Mouse (Mus musculus): ENCODE data around the gene Zbtb8b. TPM values are rescaled to one million over a fixed set of nuclear protein-coding genes. Genes with fewer than 3 reads are reported as not detected.

Zbtb8b gene
- total RNA-seq, 2 experiments from 2014 or later, result 1.1 TPM

DNA sequence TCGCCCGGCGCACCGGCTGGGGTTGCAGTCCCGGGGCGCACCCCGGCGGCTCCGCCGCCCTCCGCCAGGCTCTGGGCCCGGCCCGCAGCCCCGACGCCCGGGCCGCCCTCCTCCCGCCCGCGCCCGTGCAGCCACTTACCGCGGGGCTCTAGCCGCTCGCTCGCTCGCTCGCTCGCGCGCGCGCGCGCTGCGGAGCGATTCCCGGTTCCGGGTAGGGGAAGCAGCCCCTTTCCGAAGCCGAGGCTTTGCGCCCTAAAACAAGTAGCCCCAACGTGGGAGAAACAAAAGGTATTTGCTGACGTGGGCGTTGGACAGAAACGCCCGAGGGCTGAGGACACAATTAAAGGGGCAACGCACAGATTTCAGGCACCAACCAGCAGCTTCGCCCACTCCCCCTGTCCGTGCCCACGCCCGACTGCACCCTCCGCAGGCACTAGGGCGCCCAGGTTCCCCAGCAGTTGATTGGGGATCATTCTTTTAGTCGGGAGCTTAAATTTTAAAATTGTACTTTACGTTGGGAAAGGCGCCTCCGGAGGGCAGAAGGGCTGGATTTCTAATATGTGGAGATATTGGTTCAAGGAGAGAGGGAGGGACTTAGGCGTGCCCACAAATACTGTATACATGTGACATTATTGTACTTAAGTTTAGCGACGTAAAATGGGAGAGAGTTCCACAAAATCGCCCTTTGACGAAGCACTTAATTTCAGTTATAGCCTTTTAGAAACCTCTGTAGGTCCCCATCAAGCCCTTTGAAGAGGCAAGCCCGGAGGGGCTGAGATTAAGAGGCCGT, 62.9 kb downstream of the Zbtb8b start, which contains the start of gene Zbtb8a:
Gene Zbtb8a, minus strand, starts transcription at position 516 of the 790 bp plus-strand sequence.
- peak; percentile 16 to 19 for DNase-seq (ENCODE audit: low spot score in 2 of 2)

DNA sequence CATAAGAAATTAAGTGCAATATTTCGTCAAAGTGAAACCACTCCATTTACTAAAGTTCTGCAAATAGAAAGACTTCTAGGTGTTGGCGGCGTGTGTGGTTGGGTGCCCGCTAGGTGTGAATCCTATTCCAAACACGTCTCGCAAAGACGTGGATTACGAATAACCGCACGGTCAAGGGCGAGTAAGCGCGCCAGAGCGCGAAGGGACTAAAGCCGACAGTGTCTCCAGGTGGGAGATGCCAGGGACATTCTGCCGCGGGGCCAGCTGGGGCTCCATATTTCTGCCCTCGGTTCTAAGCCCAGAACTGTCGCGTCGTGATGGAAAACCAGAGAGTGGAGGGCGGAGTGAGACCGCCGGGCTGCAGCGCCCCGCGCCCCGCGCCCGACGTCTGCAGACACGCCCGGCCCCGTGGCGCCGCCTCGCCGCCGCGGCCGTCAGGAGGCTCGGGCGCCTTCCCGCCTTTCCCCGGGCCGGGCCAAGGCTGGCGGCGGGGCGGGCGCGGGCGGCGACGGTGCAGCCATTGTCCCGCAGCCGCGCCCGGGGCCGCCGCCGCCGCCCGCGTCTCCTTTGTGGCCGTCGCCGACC, 63.6 kb downstream of the Zbtb8b start:
- peak in 1 of 2 experiments; percentile 20 for DNase-seq (ENCODE audit: low spot score in 2 of 2)

DNA sequence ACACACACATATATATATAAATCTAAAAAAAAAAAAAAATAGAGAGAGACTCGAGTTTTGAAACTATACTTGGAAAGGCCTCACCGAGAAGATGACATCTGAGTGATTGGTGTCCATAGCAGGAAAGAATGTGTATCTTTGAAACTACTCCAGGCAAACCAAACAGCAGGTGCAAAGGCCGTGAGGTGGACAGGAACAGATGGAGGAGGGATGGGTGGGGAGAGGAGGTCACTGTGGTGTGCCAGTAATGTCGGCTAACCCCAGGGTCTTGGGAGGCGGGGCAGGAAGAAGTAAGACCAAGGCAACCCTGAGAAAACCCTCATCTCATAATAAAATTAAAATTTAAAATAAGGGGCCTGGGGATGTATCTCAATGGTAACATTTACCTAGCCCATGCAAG, 64.8 kb downstream of the Zbtb8b start:
- DNase-seq (ENCODE audit: low spot score in 2 of 2), result no peak

Other genes with a start within 250 kb of the Zbtb8b start
- gene C77080, start 179.4 kb downstream of the Zbtb8b start, total RNA-seq (2021), result 10 to 100 TPM; 15.7 to 21.0 TPM
- gene Sync, start 153.2 kb downstream of the Zbtb8b start, total RNA-seq (2021), result 1 to 10 TPM; 3.8 to 4.4 TPM
- 100 to 1,000 TPM; 188 to 206 TPM for gene Rbbp4, start 105.5 kb downstream of the Zbtb8b start, total RNA-seq (2021)
- gene Zbtb8os, start 105.2 kb downstream of the Zbtb8b start, total RNA-seq (2021), result 10 to 100 TPM; 51.1 to 52.2 TPM
- gene Zbtb8a, start 62.7 kb downstream of the Zbtb8b start, total RNA-seq (2021), result 10 to 100 TPM; 12.2 to 14.0 TPM
- gene Bsdc1, start 20.7 kb upstream of the Zbtb8b start, total RNA-seq (2021), result 10 to 100 TPM; 55.4 TPM
- gene Tssk3, start 50.2 kb upstream of the Zbtb8b start, total RNA-seq (2021), result not detected
- not detected for gene Fam229a, start 50.3 kb upstream of the Zbtb8b start, total RNA-seq (2021)
- gene Marcksl1, start 72.7 kb upstream of the Zbtb8b start, total RNA-seq (2021), result 100 to 1,000 TPM; 157 to 183 TPM
- 10 to 100 TPM; 74.9 to 84.8 TPM for gene Hdac1, start 101.9 kb upstream of the Zbtb8b start, total RNA-seq (2021)
- 1 to 10 TPM; 8.7 to 9.7 TPM for gene Lck, start 132.8 kb upstream of the Zbtb8b start, total RNA-seq (2021)
- gene Fam167b, start 137.7 kb upstream of the Zbtb8b start, total RNA-seq (2021), result 10 to 100 TPM; 30.9 to 33.5 TPM
- gene Eif3i, start 159.8 kb upstream of the Zbtb8b start, total RNA-seq (2021), result 100 to 1,000 TPM; 187 to 188 TPM
- 100 to 1,000 TPM; 111 to 114 TPM for gene Tmem234, start 159.8 kb upstream of the Zbtb8b start, total RNA-seq (2021)
- 1 to 10 TPM; 2.9 to 3.3 TPM for gene Dcdc2b, start 173.4 kb upstream of the Zbtb8b start, total RNA-seq (2021)
- gene Iqcc, start 178.2 kb upstream of the Zbtb8b start, total RNA-seq (2021), result 10 to 100 TPM; 26.6 to 31.2 TPM
- 10 to 100 TPM; 61.5 to 62.6 TPM for gene Ccdc28b, start 183.1 kb upstream of the Zbtb8b start, total RNA-seq (2021)
- gene Txlna, start 200.2 kb upstream of the Zbtb8b start, total RNA-seq (2021), result 10 to 100 TPM; 73.6 to 79.8 TPM
- gene Kpna6, start 231.9 kb upstream of the Zbtb8b start, total RNA-seq (2021), result 10 to 100 TPM; 79.1 TPM

All from adrenal gland, postnatal 4 days (tissue).